Mouse (Mus musculus) stomach, postnatal 0 days (tissue): ENCODE results near the gene Zmynd8. TPM values are rescaled to one million over a fixed set of nuclear protein-coding genes. Genes with fewer than 3 reads are reported as not detected.

Experiments
- ATAC-seq: fragments of 200-750 bp; cut with Nextera tagmentation; 2 replicates; pipeline ENCODE4 v1.8.0; 2017; ENCODE audit not compliant: low FRiP score, low TSS enrichment
- DNase-seq: peaks from one replicate; pipeline ENCODE4 v3.0.0-alpha.2; 2016; ENCODE audit warnings: low spot score
- H3K27ac ChIP-seq: fragments of 300-500 bp; sonication (generic); replicated peaks from 2 replicates; pipeline ENCODE4 v1.5.1; 2014; ENCODE audit warnings: mild to moderate bottlenecking, control low read depth
- H3K27me3 ChIP-seq: fragments of 300-500 bp; sonication (generic); 2 replicates; pipeline ENCODE4 v1.6.1; 2014; ENCODE audit warnings: low read length; ENCODE audit not compliant: control insufficient read depth, insufficient read depth
- H3K36me3 ChIP-seq: fragments of 300-500 bp; sonication (generic); 2 replicates; pipeline ENCODE4 v1.6.1; 2014; ENCODE audit warnings: low read length, mixed read lengths; ENCODE audit not compliant: control insufficient read depth, insufficient read depth
- H3K4me1 ChIP-seq: fragments of 300-500 bp; sonication (generic); replicated peaks from 2 replicates; pipeline ENCODE4 v1.6.1; 2014; ENCODE audit warnings: antibody characterized with exemption; ENCODE audit not compliant: control insufficient read depth, insufficient read depth
- H3K4me2 ChIP-seq: fragments of 300-500 bp; sonication (generic); replicated peaks from 2 replicates; pipeline ENCODE4 v1.6.1; 2014; ENCODE audit warnings: low read depth, mild to moderate bottlenecking, control low read depth, moderate library complexity
- H3K4me3 ChIP-seq: fragments of 300-500 bp; sonication (generic); 2 replicates; pipeline ENCODE4 v1.5.1; 2014; ENCODE audit warnings: low read depth, low read length, control low read depth
- H3K9ac ChIP-seq: fragments of 300-500 bp; sonication (generic); 2 replicates; pipeline ENCODE4 v1.6.1; 2014; ENCODE audit warnings: mild to moderate bottlenecking, low read length, control low read depth, mixed read lengths
- H3K9me3 ChIP-seq: fragments of 300-500 bp; sonication (generic); 2 replicates; pipeline ENCODE4 v1.6.1; 2016; ENCODE audit warnings: low read length; ENCODE audit not compliant: control insufficient read depth
- CTCF ChIP-seq: IDR thresholded peaks from 2 replicates; pipeline ENCODE4 v1.5.1; 2016; ENCODE audit warnings: antibody characterized with exemption, low read depth, mild to moderate bottlenecking, moderate library complexity
- EP300 ChIP-seq: optimal IDR thresholded peaks from 2 replicates; pipeline ENCODE3; 2016; ENCODE audit warnings: antibody characterized with exemption
- WGBS: fragments of 180-500 bp; shearing (Covaris S2); extraction: QIAGEN DNeasy Blood & Tissue Kit; methylation state at CpG from one replicate; pipeline ENCODE4 v1.1.7; 2014; 5-methylcytosine and 5-hydroxymethylcytosine counted together
- polyA plus RNA-seq: library from polyadenylated mRNA; unstranded; fragments of >200 nt; fragmentation: Nextera tagmentation; extraction: Ambion mirVana; gene quantifications from 2 replicates; pipeline ENCODE4 v1.2.1, GENCODE M21; 2015

Gene Zmynd8
- polyA plus RNA-seq, 1 experiment from 2014 or later: 29.7 TPM

- H3K9me3 ChIP-seq: no peaks in the 10 kb centered on the region
- H3K4me1 ChIP-seq: 0 out of 2 replicates have a peak, but pooled peaks cover 2% of the 10 kb centered on the region
- H3K27ac ChIP-seq: peak overlapping the region; percentile 56; the same call in 1 of the 2 replicates
- H3K4me3 ChIP-seq: no peak overlapping the region
- no peak for TF ChIP-seq EP300
- no peak for TF ChIP-seq CTCF
- H3K9ac ChIP-seq: no peak overlapping the region
- H3K36me3 ChIP-seq: no peaks in the 10 kb centered on the region
- no peak overlapping the region for H3K4me2 ChIP-seq
- WGBS: 76% methylated on average over 13 of the region's 13 CpGs
- DNase-seq: peak; percentile 12
- ATAC-seq: no peak
- no peaks in the 10 kb centered on the region for H3K27me3 ChIP-seq
These were observed 2.6 kb downstream of the Zmynd8 start for GRCm38 (mm10) chr2:165896171-165896570.

GRCm38 (mm10) chr2:165895687-165896086 is 3.1 kb downstream of the Zmynd8 start:
- H3K4me2 ChIP-seq: no peak overlapping the region

GRCm38 (mm10) chr2:165894533-165894932 is 4.3 kb downstream of the Zmynd8 start:
- 53% methylated on average over 2 of the region's 4 CpGs for WGBS
- no peak overlapping the region for H3K9ac ChIP-seq
- TF ChIP-seq EP300 (no peak), CTCF (no peak)
- H3K27me3 ChIP-seq: no peaks in the 10 kb centered on the region
- H3K4me1 ChIP-seq: no peaks in the 10 kb centered on the region
- H3K9me3 ChIP-seq: no peaks in the 10 kb centered on the region
- no peak overlapping the region for H3K4me2 ChIP-seq
- H3K36me3 ChIP-seq: no peaks in the 10 kb centered on the region
- peak overlapping the region; percentile 61; the same call in 1 of the 2 replicates for H3K27ac ChIP-seq
- H3K4me3 ChIP-seq: no peak overlapping the region
- DNase-seq (peak; percentile 14), ATAC-seq (no peak)

More at GRCm38 (mm10) chr2:165895687-165896086, 3.1 kb downstream of the Zmynd8 start:
- Histone ChIP-seq H3K4me3 (no peak overlapping the region), H3K27ac (peak overlapping the region; percentile 56; the same call in 1 of the 2 replicates), H3K9ac (no peak overlapping the region), H3K36me3 (no peaks in the 10 kb centered on the region), H3K4me1 (0 out of 2 replicates have a peak, but pooled peaks cover 2% of the 10 kb centered on the region), H3K9me3 (no peaks in the 10 kb centered on the region), H3K27me3 (no peaks in the 10 kb centered on the region)
- DNase-seq: no peak
- 73% methylated on average over 4 of the region's 4 CpGs for WGBS
- ATAC-seq: no peak
- no peak for TF ChIP-seq CTCF
- TF ChIP-seq EP300: no peak

- 91% methylated on average over 3 of the region's 3 CpGs for WGBS
These were observed 5.6 kb downstream of the Zmynd8 start for GRCm38 (mm10) chr2:165893232-165893631.

GRCm38 (mm10) chr2:165892626-165893025 is 6.2 kb downstream of the Zmynd8 start:
- H3K36me3 ChIP-seq: no peaks in the 10 kb centered on the region
- no peak overlapping the region for H3K4me3 ChIP-seq
- H3K27ac ChIP-seq: no peak overlapping the region
- peaks cover 9% of the 10 kb centered on the region for H3K4me1 ChIP-seq
- no peak overlapping the region for H3K9ac ChIP-seq
- H3K27me3 ChIP-seq: no peaks in the 10 kb centered on the region
- no peak for TF ChIP-seq EP300
- no peak for TF ChIP-seq CTCF
- WGBS: 74% methylated on average over 5 of the region's 5 CpGs
- no peak overlapping the region for H3K4me2 ChIP-seq
- ATAC-seq (no peak), DNase-seq (no peak)
- H3K9me3 ChIP-seq: no peaks in the 10 kb centered on the region

More at GRCm38 (mm10) chr2:165893232-165893631, 5.6 kb downstream of the Zmynd8 start:
- no peak overlapping the region for H3K4me2 ChIP-seq
- H3K36me3 ChIP-seq: no peaks in the 10 kb centered on the region
- peaks cover 7% of the 10 kb centered on the region for H3K4me1 ChIP-seq
- DNase-seq (no peak), ATAC-seq (no peak)
- H3K9ac ChIP-seq: no peak overlapping the region
- H3K27ac ChIP-seq: no peak overlapping the region
- TF ChIP-seq CTCF (no peak), EP300 (no peak)
- no peaks in the 10 kb centered on the region for H3K27me3 ChIP-seq
- no peaks in the 10 kb centered on the region for H3K9me3 ChIP-seq
- no peak overlapping the region for H3K4me3 ChIP-seq

- WGBS: 73% methylated on average over 10 of the region's 10 CpGs
- Histone ChIP-seq H3K27me3 (no peaks in the 10 kb centered on the region), H3K4me2 (no peak overlapping the region), H3K36me3 (no peaks in the 10 kb centered on the region), H3K4me1 (peaks cover 24% of the 10 kb centered on the region), H3K27ac (peak overlapping the region; percentile 53; the same call in 1 of the 2 replicates), H3K4me3 (no peak overlapping the region), H3K9ac (no peak overlapping the region), H3K9me3 (no peaks in the 10 kb centered on the region)
- ATAC-seq (peak; percentile 22; the same call in 1 of the 2 replicates), DNase-seq (peak; percentile 66)
- TF ChIP-seq EP300: no peak
- no peak for TF ChIP-seq CTCF
These were observed 8.4 kb downstream of the Zmynd8 start for GRCm38 (mm10) chr2:165890401-165890800.
